Mouse (Mus musculus) intestine, postnatal 0 days (tissue): ENCODE results near the gene Rnf5. TPM values are rescaled to one million over a fixed set of nuclear protein-coding genes. Genes with fewer than 3 reads are reported as not detected.

Experiments
- ATAC-seq: fragments of 200-750 bp; cut with Nextera tagmentation; 2 replicates; pipeline ENCODE4 v1.8.0; 2017; ENCODE audit warnings: mild to moderate bottlenecking, moderate TSS enrichment, moderate library complexity
- H3K27ac ChIP-seq: fragments of 300-500 bp; sonication (generic); 2 replicates; pipeline ENCODE4 v1.5.1; 2014; ENCODE audit warnings: mild to moderate bottlenecking, low read depth, low read length, moderate library complexity
- H3K27me3 ChIP-seq: fragments of 300-500 bp; sonication (generic); replicated peaks from 2 replicates; pipeline ENCODE4 v1.6.1; 2014; ENCODE audit warnings: low read length, mixed read lengths; ENCODE audit not compliant: control insufficient read depth, insufficient read depth
- H3K36me3 ChIP-seq: fragments of 300-500 bp; sonication (generic); 2 replicates; pipeline ENCODE4 v1.6.1; 2014; ENCODE audit warnings: mild to moderate bottlenecking, moderate library complexity; ENCODE audit not compliant: control insufficient read depth, insufficient read depth
- H3K4me1 ChIP-seq: fragments of 300-500 bp; sonication (generic); replicated peaks from 2 replicates; pipeline ENCODE4 v1.6.1; 2014; ENCODE audit warnings: antibody characterized with exemption, low read length, mixed read lengths; ENCODE audit not compliant: control insufficient read depth, insufficient read depth
- H3K4me2 ChIP-seq: fragments of 300-500 bp; sonication (generic); replicated peaks from 2 replicates; pipeline ENCODE4 v1.6.1; 2014; ENCODE audit warnings: low read depth, mild to moderate bottlenecking, moderate library complexity
- H3K4me3 ChIP-seq: fragments of 300-500 bp; sonication (generic); 2 replicates; pipeline ENCODE4 v1.5.1; 2014; ENCODE audit warnings: low read depth, low read length
- H3K9ac ChIP-seq: fragments of 300-500 bp; sonication (generic); 2 replicates; pipeline ENCODE4 v1.6.1; 2014; ENCODE audit warnings: mild to moderate bottlenecking, low read depth, low read length
- H3K9me3 ChIP-seq: fragments of 300-500 bp; sonication (generic); 2 replicates; pipeline ENCODE4 v1.6.1; 2016; ENCODE audit warnings: mixed run types; ENCODE audit not compliant: control insufficient read depth
- CTCF ChIP-seq: sonication (generic); IDR thresholded peaks from 2 replicates; pipeline ENCODE4 v1.5.1; 2016; ENCODE audit warnings: low read depth, mild to moderate bottlenecking, control low read depth, antibody characterized with exemption, moderate library complexity
- WGBS: fragments of 180-500 bp; shearing (Covaris S2); extraction: QIAGEN DNeasy Blood & Tissue Kit; methylation state at CpG from one replicate; pipeline ENCODE4 v1.1.7; 2014; 5-methylcytosine and 5-hydroxymethylcytosine counted together
- polyA plus RNA-seq: library from polyadenylated mRNA; unstranded; fragments of >200 nt; fragmentation: Nextera tagmentation; extraction: Ambion mirVana; gene quantifications from 2 replicates; pipeline ENCODE4 v1.2.1, GENCODE M21; 2015

Gene Rnf5
- polyA plus RNA-seq, 1 experiment from 2014 or later, result 123 TPM

GRCm38 (mm10) chr17:34587814-34588213, 15.7 kb downstream of the Rnf5 start:
- Histone ChIP-seq H3K4me3 (peak overlapping the region; percentile 58), H3K9ac (peak overlapping the region; percentile 80), H3K27ac (peak overlapping the region; percentile 70), H3K9me3 (no peaks in the 10 kb centered on the region), H3K27me3 (no peaks in the 10 kb centered on the region), H3K4me1 (peaks cover 8% of the 10 kb centered on the region; the same call in 1 of the 2 replicates), H3K4me2 (peak overlapping the region; percentile 99), H3K36me3 (no peaks in the 10 kb centered on the region)
- ATAC-seq, result no peak
- no peak for TF ChIP-seq CTCF
- WGBS, result 2% methylated on average over 19 of the region's 19 CpGs

DNA sequence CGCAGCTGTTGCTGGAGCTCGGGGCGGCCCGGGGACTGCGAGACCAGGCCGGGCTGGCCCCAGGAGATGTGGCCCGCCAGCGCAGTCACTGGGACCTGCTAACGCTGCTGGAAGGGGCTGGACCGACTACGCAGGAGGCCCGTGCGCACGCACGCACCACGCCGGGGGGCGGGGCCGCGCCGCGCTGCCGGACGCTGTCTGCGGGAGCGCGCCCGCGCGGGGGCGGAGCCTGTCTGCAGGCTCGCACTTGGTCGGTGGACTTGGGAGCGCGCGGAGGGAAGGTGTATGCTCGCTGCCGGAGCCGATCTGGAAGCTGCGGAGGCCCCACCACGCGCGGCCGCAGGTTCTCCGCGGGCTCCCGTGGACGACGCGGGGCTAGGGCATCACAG, 16.1 kb downstream of the Rnf5 start:
- peak overlapping the region; percentile 70 for H3K27ac ChIP-seq
- H3K4me3 ChIP-seq, result peak overlapping the region; percentile 58
- TF ChIP-seq CTCF, result no peak
- no peaks in the 10 kb centered on the region for H3K27me3 ChIP-seq
- H3K9me3 ChIP-seq, result no peaks in the 10 kb centered on the region
- H3K36me3 ChIP-seq, result no peaks in the 10 kb centered on the region
- WGBS, result under 1% methylated on average over 49 of the region's 50 CpGs
- peak overlapping the region; percentile 80 for H3K9ac ChIP-seq
- peak overlapping the region; percentile 99 for H3K4me2 ChIP-seq
- ATAC-seq, result peak; percentile 90
- H3K4me1 ChIP-seq, result peaks cover 8% of the 10 kb centered on the region; the same call in 1 of the 2 replicates

DNA sequence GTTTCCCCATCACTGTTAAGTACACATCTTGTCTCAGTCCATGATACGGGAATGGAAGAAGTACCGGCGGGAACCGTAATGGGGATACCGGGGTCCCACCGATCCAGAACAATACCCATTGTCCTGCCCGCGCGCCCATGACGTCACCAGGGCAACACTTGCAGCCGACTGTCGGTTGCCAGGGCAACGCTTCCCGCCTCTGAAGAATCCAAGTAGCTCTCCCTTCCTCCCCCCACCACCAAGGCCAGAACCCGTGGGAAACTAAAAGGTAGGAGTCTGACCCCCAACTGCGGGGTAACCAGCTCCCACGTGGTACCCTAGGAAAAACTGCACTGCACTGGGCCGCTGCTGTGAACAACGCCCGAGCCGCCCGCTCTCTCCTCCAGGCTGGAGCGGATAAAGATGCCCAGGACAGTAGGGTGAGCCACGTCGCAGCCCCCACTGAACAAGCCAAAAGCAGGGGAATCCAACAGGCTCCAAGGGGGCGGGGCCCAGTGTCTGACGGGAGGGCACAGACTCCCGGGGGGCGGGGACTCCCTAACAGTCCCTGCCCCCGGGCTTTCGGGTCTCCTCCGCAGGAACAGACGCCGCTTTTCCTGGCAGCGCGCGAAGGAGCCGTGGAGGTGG, 16.6 kb downstream of the Rnf5 start:
- Histone ChIP-seq H3K9me3 (no peaks in the 10 kb centered on the region), H3K27me3 (no peaks in the 10 kb centered on the region), H3K9ac (peak overlapping the region; percentile 49), H3K36me3 (no peaks in the 10 kb centered on the region), H3K4me3 (peak overlapping the region; percentile 58), H3K27ac (peak overlapping the region; percentile 70; the same call in 1 of the 2 replicates), H3K4me2 (peak overlapping the region; percentile 99), H3K4me1 (peaks cover 8% of the 10 kb centered on the region; the same call in 1 of the 2 replicates)
- ATAC-seq, result peak; percentile 72
- no peak for TF ChIP-seq CTCF
- under 1% methylated on average over 37 of the region's 38 CpGs for WGBS

GRCm38 (mm10) chr17:34585877-34586771, 17.4 kb downstream of the Rnf5 start:
- 44% methylated on average over 32 of the region's 32 CpGs for WGBS
- no peak for ATAC-seq
- no peak for TF ChIP-seq CTCF

GRCm38 (mm10) chr17:34585121-34585520, 18.4 kb downstream of the Rnf5 start:
- no peaks in the 10 kb centered on the region for H3K27me3 ChIP-seq
- 92% methylated on average over 8 of the region's 8 CpGs for WGBS
- no peak for ATAC-seq
- H3K4me3 ChIP-seq, result no peak overlapping the region
- H3K9me3 ChIP-seq, result no peaks in the 10 kb centered on the region
- TF ChIP-seq CTCF, result no peak
- H3K4me2 ChIP-seq, result no peak overlapping the region
- H3K9ac ChIP-seq, result no peak overlapping the region
- H3K27ac ChIP-seq, result no peak overlapping the region
- H3K4me1 ChIP-seq, result peaks cover 6% of the 10 kb centered on the region; the same call in 1 of the 2 replicates
- no peaks in the 10 kb centered on the region for H3K36me3 ChIP-seq

More at GRCm38 (mm10) chr17:34585877-34586771, 17.4 kb downstream of the Rnf5 start:
- Histone ChIP-seq H3K27ac (no peak overlapping the region), H3K4me2 (peak overlapping the region; percentile 99), H3K27me3 (no peaks in the 10 kb centered on the region), H3K9ac (no peak overlapping the region), H3K36me3 (no peaks in the 10 kb centered on the region), H3K4me3 (peak overlapping the region; percentile 58), H3K4me1 (peaks cover 8% of the 10 kb centered on the region; the same call in 1 of the 2 replicates), H3K9me3 (no peaks in the 10 kb centered on the region)

GRCm38 (mm10) chr17:34583819-34584218, 19.7 kb downstream of the Rnf5 start:
- WGBS, result 93% methylated on average over 8 of the region's 8 CpGs
- no peak for ATAC-seq
- Histone ChIP-seq H3K27me3 (no peaks in the 10 kb centered on the region), H3K4me2 (no peak overlapping the region), H3K9ac (no peak overlapping the region), H3K4me1 (peaks cover 6% of the 10 kb centered on the region; the same call in 1 of the 2 replicates), H3K36me3 (no peaks in the 10 kb centered on the region), H3K4me3 (no peak overlapping the region), H3K27ac (no peak overlapping the region), H3K9me3 (no peaks in the 10 kb centered on the region)
- TF ChIP-seq CTCF, result no peak
